Mouse (Mus musculus): ENCODE measurements around the gene Gm21028.
"Not testable (repeated sequence)": the region's sequence is repeated elsewhere in the genome, so short reads cannot be mapped to it uniquely, and the experiment has no call there.

Gene Gm21028

DNA sequence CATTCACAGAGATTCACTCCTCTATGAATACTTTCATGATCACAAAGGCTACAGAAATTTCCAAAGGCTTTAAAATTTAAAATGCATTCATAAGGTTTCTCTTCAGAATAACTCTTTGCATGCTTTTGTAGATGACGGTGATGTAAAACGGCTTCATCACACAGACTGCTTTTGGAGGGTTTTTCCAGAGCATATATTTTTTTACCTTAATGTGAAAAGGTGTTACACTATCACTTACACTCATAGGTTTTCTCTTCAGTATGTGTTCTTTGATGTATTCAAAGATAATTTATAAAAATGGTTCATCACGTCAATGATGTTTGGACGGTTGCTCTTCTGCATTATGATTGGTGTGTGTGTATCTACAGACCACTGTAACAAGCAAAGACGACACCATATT lies at the start of gene Gm21028:
Gm21028 (minus strand) TSS at position 101 of the 400 bp plus-strand sequence.
- no peak for DNase-seq (ENCODE audit: inconsistent ontology term)

DNA sequence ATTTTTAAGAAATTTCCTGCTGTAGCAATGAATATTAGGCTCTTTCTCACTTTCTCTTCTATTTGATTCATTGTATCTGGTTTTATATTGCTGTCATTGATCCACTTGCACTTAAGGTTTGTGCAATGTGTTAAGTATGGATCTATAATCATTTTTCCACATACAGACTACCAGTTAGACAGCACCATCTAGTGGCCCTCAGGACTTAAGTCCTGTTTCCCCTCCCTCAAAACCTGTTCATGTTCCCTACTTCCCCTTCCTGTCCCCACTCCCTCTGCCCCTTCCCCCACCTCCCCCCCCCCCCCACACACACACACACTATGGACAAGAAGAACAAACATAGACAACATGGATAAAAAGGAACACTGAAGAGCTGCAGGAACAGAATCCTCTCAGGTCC lies 17.3 kb upstream of the Gm21028 start:
- DNase-seq (ENCODE audit: inconsistent ontology term) = not testable (repeated sequence)

DNA sequence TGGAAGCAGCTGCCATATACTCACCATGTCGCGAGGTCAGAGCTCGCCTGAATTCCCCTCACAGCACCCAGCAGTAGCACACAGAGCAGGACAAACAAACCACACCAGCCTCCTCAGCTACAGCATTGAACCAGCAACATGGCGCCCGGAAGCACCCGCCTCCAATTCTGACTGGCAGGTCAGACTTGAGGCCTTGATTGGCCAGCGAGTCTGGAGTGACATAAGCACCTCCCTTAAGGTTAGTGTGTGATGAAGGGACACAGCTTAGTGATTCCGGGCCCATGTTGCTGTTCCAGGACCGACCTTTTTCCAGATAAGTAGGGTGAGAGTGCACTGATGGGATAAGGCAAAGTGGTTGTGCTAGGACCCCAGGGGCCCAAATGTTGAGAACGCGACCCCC lies 14.0 kb upstream of the Gm21028 start, which contains the start of gene Zfp977:
Zfp977 (minus strand) TSS at position 135 of the 400 bp plus-strand sequence.
- not testable (repeated sequence) for DNase-seq (ENCODE audit: inconsistent ontology term)

DNA sequence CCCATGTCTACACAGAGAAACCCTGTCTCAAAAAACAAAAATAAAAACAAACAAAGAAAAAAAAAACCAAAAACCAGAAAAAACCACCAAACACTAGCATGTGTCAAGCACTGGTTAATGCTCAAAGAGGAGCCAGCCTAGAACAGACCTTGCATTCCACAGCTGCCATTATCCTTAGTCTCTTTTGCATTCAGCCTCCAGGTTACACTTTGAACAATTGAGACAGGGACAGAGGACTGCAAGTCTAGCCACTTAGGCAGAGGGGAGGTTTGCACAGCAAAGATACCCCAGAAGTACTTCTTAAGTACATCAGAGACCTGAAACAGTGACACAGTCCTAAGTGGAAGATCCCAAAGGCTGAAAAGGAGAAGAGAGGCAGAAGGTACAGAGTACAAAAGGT lies 12.9 kb upstream of the Gm21028 start:
- not testable (repeated sequence) for DNase-seq (ENCODE audit: inconsistent ontology term)

DNA sequence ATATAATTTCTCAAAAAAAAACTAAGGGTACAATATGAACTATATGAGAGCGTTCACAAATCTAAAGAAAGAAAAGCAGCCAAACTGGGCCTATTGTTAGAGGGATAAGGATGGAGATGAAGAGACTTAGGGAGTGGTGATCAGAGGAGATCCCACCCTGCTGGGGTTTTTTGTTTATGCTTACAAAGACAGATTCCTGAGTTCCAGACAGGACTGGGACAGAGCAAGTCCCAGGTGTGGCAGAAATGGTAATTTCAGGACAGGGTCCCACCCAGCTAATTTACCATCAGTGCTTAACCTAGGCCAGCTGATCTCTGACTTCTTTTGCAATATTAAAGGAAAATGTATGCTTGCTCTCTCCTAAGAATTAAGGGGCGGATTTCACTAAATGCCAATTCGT lies 26.6 kb downstream of the Gm21028 start:
- DNase-seq (ENCODE audit: inconsistent ontology term) = no peak
